Mouse (Mus musculus) liver, adult (tissue): ENCODE data around the gene Galnt13.

Experiments
- GATA4 ChIP-seq: IDR thresholded peaks from 2 replicates; pipeline ENCODE4 v1.6.1; 2014; ENCODE audit warnings: mild to moderate bottlenecking, low read length; ENCODE audit not compliant: insufficient replicate concordance

Gene Galnt13

DNA sequence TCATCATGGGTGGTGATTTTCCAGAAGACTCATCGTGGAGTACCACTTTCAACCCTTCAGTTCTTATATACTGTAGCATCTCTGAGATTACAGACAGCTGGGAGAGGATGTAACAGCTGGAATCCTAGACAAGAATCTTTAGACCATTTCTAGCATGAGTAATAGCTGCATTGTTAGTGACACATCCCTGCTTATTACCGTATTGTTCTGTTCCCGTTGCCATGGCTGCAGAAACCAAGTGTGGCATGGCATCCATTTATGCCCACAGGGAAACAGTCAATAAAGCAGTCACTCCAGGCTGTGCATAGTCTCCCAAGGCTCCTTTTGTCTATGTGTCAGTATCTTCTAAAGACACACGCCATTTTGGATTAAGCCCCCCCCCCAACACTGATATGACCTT, 655.4 kb downstream of the Galnt13 start:
- no peak for TF ChIP-seq GATA4

DNA sequence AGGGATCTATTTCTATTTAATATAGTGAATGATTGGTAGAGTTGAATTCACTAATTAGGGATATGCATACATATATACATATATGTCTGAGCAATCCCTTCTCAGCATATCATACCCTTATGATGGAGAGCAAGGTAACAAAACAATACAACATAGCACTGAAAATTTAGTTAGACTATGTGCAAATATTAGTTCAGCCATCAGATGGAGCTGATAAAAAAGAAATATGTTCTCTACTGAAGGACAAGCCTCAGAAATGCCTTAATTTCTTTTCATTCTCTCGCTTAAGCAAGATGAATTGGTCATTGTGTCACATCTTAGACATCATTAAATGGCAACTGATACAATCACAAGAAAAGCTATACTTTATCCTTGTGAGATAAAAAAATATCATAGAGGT, 663.0 kb downstream of the Galnt13 start:
- TF ChIP-seq GATA4 = no peak

DNA sequence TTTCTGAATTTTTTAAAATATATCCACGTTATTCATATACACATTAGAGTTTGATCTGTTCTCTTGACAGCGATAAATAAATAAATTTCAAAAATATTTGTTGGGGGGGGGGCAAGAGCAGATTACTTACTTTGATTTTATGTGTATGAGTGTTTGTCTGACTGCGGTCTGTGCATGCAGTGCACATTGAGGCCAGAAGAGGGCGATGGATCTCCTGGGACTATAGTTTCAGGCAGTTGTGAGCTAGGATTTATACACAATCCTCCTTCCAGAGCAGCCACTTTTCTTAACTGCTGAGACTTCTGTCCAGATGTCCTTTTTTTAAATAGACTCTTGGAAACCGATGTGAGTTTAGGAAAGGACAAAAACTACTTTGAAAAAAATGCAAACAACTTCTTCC, 665.2 kb downstream of the Galnt13 start:
- no peak for TF ChIP-seq GATA4

DNA sequence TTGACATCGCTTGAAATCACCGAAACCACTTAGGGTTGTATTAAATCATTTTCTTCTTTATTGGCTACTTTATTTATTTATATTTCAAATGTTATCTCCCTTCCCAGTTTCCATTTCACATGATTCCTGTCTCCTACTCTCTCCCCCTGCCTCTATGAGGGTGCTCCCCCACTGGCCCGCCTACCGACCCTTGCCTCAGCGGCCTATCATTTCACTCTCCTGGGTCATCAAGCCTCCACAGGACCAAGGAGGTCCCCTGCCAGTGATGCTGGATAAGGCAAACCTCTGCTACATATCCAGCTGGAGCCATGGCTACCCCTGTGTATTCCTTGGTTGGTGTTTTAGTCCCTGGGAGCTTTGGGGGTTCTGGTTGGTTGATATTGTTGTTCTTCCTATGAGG, 667.4 kb downstream of the Galnt13 start:
- TF ChIP-seq GATA4 = no peak

DNA sequence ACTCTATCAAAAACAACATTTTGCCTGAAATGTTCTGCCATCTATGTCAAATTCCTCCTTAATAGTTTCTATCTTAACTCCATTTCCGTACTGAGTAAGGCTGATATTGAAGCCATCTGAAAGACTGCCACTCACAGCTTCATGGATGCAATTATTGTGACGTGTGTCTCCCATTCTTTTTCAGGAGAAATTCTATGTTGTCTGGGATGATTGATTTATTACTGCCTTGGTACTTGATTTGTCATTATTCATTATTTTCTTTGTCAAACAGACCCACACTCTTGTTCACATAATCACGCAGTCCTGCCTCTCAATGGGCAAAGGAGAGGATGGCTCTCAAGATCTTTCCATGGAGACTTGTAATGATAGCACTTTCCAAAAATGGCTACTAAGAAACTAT, 671.7 kb downstream of the Galnt13 start:
- TF ChIP-seq GATA4 = no peak

DNA sequence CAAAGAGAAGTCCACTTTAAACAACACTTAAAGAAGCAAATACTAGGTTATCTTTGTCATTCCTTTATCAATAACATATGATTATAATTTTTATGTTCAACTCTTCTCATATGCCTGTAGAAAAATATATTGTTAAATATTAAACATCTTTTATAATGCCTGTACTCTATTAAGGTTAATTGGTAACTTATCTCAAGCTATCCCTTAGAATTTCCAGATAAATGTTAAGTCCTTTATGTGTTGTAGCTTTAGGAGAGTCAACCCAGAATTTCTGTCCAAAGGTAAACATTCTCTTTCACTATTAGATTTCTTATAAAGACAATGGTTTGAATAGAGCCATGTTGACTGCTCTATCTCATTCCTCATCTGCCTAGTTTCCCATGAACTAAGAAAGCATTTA, 717.0 kb downstream of the Galnt13 start:
- TF ChIP-seq GATA4 = no peak

DNA sequence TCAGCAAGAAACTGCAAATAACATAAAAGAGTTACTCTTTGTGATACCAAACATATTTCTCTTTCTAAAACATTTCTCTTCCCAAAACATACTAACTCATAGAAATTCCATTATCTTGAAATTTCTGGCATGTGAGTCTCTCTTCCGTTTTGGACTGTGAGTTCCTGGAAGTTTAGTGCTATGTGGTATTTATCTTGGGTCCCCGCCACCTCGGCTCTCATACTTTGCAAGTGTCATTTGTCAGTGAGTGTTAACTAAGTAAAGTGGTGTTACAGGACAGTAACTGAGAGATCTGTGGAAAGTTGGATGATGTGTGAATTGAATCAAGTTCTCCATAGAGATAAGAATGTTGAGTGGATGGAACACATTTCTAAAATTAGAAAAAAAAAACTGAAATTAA, 728.7 kb downstream of the Galnt13 start:
- TF ChIP-seq GATA4 = no peak
